Mouse (Mus musculus) T-cell, adult 66 days (primary cell): Measurements from ENCODE around the gene Serpinb6d. TPM values are rescaled to one million over a fixed set of nuclear protein-coding genes. Genes with fewer than 3 reads are reported as not detected.

Experiments
- total RNA-seq, 2 experiments: library from RNA; stranded (reverse); gene quantifications; 3 replicates in 1 of 2; 4 replicates in 1 of 2; pipeline ENCODE4 v1.2.4; 2023

Gene Serpinb6d
- not detected for total RNA-seq

DNA sequence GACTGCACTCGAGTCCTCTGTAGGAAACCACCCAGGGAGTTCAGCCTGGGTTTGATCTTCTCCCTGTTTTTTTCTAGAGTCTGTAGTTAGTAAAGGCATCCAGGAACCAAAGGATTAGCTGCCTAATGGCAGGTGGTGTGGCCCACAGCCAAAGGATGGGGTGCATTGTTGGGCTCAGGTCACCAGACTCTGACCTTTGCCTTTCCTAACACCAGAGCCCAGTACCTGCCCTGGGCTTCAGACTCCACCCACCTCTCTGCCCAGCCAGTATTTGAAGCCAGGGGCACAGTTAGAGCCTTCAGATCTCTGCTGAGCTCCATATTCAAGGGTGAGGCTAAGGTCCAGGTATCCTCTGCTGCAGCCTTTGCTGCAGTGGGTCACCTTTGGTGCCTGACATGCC lies at the start of gene Serpinb6d:
Gene Serpinb6d (plus strand): TSS at position 301 of the 400 bp plus-strand sequence.

Other genes with a start within 250 kb of the Serpinb6d start
- gene Serpinb9g, start 176.6 kb upstream of the Serpinb6d start, total RNA-seq: not detected
- not detected for gene Serpinb6e, start 182.0 kb downstream of the Serpinb6d start, total RNA-seq
- gene Serpinb6c, start 244.3 kb downstream of the Serpinb6d start, total RNA-seq: not detected